Mouse (Mus musculus) kidney, postnatal 0 days (tissue): ENCODE measurements at regions not wholly inside any gene's neighbourhood (a gene's known extent, or its start where the extent isn't known, plus 50 kb on each side); places are given as distances from the start of the nearest gene placed in this dataset.

Experiments
- ATAC-seq: fragments of 200-750 bp; cut with Nextera tagmentation; replicated peaks from 2 replicates; pipeline ENCODE4 v1.8.0; 2017; ENCODE audit warnings: low read depth, moderate number of reproducible peaks, moderate TSS enrichment, moderate library complexity; ENCODE audit not compliant: low FRiP score
- DNase-seq: peaks from one replicate; pipeline ENCODE4 v3.0.0-alpha.2; 2016; ENCODE audit warnings: low spot score
- H3K27ac ChIP-seq: fragments of 300-500 bp; sonication (generic); 2 replicates; pipeline ENCODE4 v1.5.1; 2014; ENCODE audit warnings: mild to moderate bottlenecking
- H3K27me3 ChIP-seq: fragments of 300-500 bp; sonication (generic); 2 replicates; pipeline ENCODE4 v1.6.1; 2014; ENCODE audit warnings: low read length, mixed read lengths; ENCODE audit not compliant: insufficient read depth
- H3K36me3 ChIP-seq: fragments of 300-500 bp; sonication (generic); 2 replicates; pipeline ENCODE4 v1.6.1; 2014; ENCODE audit warnings: low read length, mixed read lengths; ENCODE audit not compliant: insufficient read depth
- H3K4me1 ChIP-seq: fragments of 300-500 bp; sonication (generic); replicated peaks from 2 replicates; pipeline ENCODE4 v1.6.1; 2014; ENCODE audit warnings: antibody characterized with exemption, low read length, mixed read lengths; ENCODE audit not compliant: insufficient read depth
- H3K4me2 ChIP-seq: fragments of 300-500 bp; sonication (generic); 2 replicates; pipeline ENCODE4 v1.6.1; 2014; ENCODE audit warnings: mild to moderate bottlenecking, low read length, moderate library complexity, mixed read lengths
- H3K4me3 ChIP-seq: fragments of 300-500 bp; sonication (generic); replicated peaks from 2 replicates; pipeline ENCODE4 v1.5.1; 2014; ENCODE audit warnings: low read depth, low read length
- H3K9ac ChIP-seq: fragments of 300-500 bp; sonication (generic); 2 replicates; pipeline ENCODE4 v1.6.1; 2014; ENCODE audit warnings: low read depth, low read length
- H3K9me3 ChIP-seq: fragments of 300-500 bp; sonication (generic); replicated peaks from 2 replicates; pipeline ENCODE4 v1.6.1; 2016; ENCODE audit warnings: low read length, inconsistent platforms, mixed read lengths
- CTCF ChIP-seq: IDR thresholded peaks from 2 replicates; pipeline ENCODE4 v1.5.1; 2016; ENCODE audit warnings: antibody characterized with exemption, low read depth, mild to moderate bottlenecking, moderate library complexity
- WGBS: fragments of 180-500 bp; shearing (Covaris S2); extraction: QIAGEN DNeasy Blood & Tissue Kit; methylation state at CpG from one replicate; pipeline ENCODE4 v1.1.7; 2014; 5-methylcytosine and 5-hydroxymethylcytosine counted together

- Histone ChIP-seq H3K27ac (no peak overlapping the region), H3K27me3 (no peaks in the 10 kb centered on the region), H3K4me1 (no peaks in the 10 kb centered on the region), H3K4me3 (no peak overlapping the region), H3K9me3 (no peaks in the 10 kb centered on the region), H3K9ac (no peak overlapping the region), H3K36me3 (no peaks in the 10 kb centered on the region), H3K4me2 (no peak overlapping the region)
- no peak for TF ChIP-seq CTCF
- 73% methylated on average over 1 of the region's 1 CpGs for WGBS
- no peak for DNase-seq
- ATAC-seq: no peak
These were observed 422.0 kb upstream of the Sptlc3 start for GRCm38 (mm10) chr2:139071690-139072089.

- Histone ChIP-seq H3K36me3 (no peaks in the 10 kb centered on the region), H3K27ac (no peak overlapping the region), H3K4me3 (no peak overlapping the region), H3K4me1 (no peaks in the 10 kb centered on the region), H3K4me2 (no peak overlapping the region), H3K9ac (no peak overlapping the region), H3K27me3 (no peaks in the 10 kb centered on the region), H3K9me3 (no peaks in the 10 kb centered on the region)
- no peak for ATAC-seq
- peak; percentile 45 for DNase-seq
- no peak for TF ChIP-seq CTCF
- WGBS: 43% methylated on average over 6 of the region's 6 CpGs
These were observed 400.1 kb upstream of the Sptlc3 start for GRCm38 (mm10) chr2:139093487-139094066.

- no peaks in the 10 kb centered on the region for H3K36me3 ChIP-seq
- WGBS: 88% methylated on average over 1 of the region's 1 CpGs
- no peaks in the 10 kb centered on the region for H3K9me3 ChIP-seq
- TF ChIP-seq CTCF: no peak
- H3K27ac ChIP-seq: no peak overlapping the region
- H3K9ac ChIP-seq: no peak overlapping the region
- no peak overlapping the region for H3K4me3 ChIP-seq
- DNase-seq (no peak), ATAC-seq (no peak)
- H3K27me3 ChIP-seq: no peaks in the 10 kb centered on the region
- no peak overlapping the region for H3K4me2 ChIP-seq
- H3K4me1 ChIP-seq: no peaks in the 10 kb centered on the region
These were observed 382.0 kb upstream of the Sptlc3 start for GRCm38 (mm10) chr2:139111669-139112068.

- Histone ChIP-seq H3K36me3 (no peaks in the 10 kb centered on the region), H3K9me3 (no peaks in the 10 kb centered on the region), H3K4me3 (no peak overlapping the region), H3K27ac (no peak overlapping the region), H3K9ac (no peak overlapping the region), H3K4me1 (no peaks in the 10 kb centered on the region), H3K27me3 (no peaks in the 10 kb centered on the region), H3K4me2 (no peak overlapping the region)
- ATAC-seq (no peak), DNase-seq (no peak)
- WGBS: 90% methylated on average over 4 of the region's 4 CpGs
- TF ChIP-seq CTCF: no peak
These were observed 379.2 kb upstream of the Sptlc3 start for GRCm38 (mm10) chr2:139114523-139114922.

GRCm38 (mm10) chr2:139120905-139121304 is 372.8 kb upstream of the Sptlc3 start:
- no peak overlapping the region for H3K27ac ChIP-seq
- ATAC-seq (no peak), DNase-seq (no peak)
- no peaks in the 10 kb centered on the region for H3K9me3 ChIP-seq
- H3K4me1 ChIP-seq: no peaks in the 10 kb centered on the region
- no peak overlapping the region for H3K9ac ChIP-seq
- H3K4me2 ChIP-seq: no peak overlapping the region
- no peaks in the 10 kb centered on the region for H3K27me3 ChIP-seq
- 94% methylated on average over 1 of the region's 1 CpGs for WGBS
- TF ChIP-seq CTCF: no peak
- H3K4me3 ChIP-seq: no peak overlapping the region
- H3K36me3 ChIP-seq: no peaks in the 10 kb centered on the region

GRCm38 (mm10) chr2:139132121-139132520 is 361.6 kb upstream of the Sptlc3 start:
- peak; percentile 42; the same call in 1 of the 2 replicates for TF ChIP-seq CTCF
- no peak for ATAC-seq
- Histone ChIP-seq H3K36me3 (no peaks in the 10 kb centered on the region), H3K4me2 (no peak overlapping the region), H3K27ac (no peak overlapping the region), H3K4me3 (no peak overlapping the region), H3K9ac (no peak overlapping the region), H3K4me1 (no peaks in the 10 kb centered on the region), H3K9me3 (no peaks in the 10 kb centered on the region), H3K27me3 (no peaks in the 10 kb centered on the region)
- DNase-seq: peak; percentile 32
- WGBS: 45% methylated on average over 1 of the region's 1 CpGs

GRCm38 (mm10) chr2:139147004-139147403 is 346.7 kb upstream of the Sptlc3 start:
- no peak for DNase-seq
- no peak overlapping the region for H3K27ac ChIP-seq
- 68% methylated on average over 1 of the region's 1 CpGs for WGBS
- H3K9ac ChIP-seq: no peak overlapping the region
- no peak for TF ChIP-seq CTCF
- H3K27me3 ChIP-seq: no peaks in the 10 kb centered on the region
- H3K4me3 ChIP-seq: no peak overlapping the region
- no peak overlapping the region for H3K4me2 ChIP-seq
- H3K9me3 ChIP-seq: no peaks in the 10 kb centered on the region
- ATAC-seq: no peak
- H3K4me1 ChIP-seq: no peaks in the 10 kb centered on the region
- H3K36me3 ChIP-seq: no peaks in the 10 kb centered on the region
